Mouse (Mus musculus): ENCODE measurements around the gene Sptssa. TPM values are rescaled to one million over a fixed set of nuclear protein-coding genes. Genes with fewer than 3 reads are reported as not detected.

Sptssa gene
- polyA plus RNA-seq, 1 experiment from 2014 or later, result 163 TPM

GRCm38 (mm10) chr12:54598358-54598757, 58.0 kb downstream of the Sptssa start:
- Histone ChIP-seq H3K27me3 (ENCODE audit: poor library complexity, severe bottlenecking) (no peaks in the 10 kb centered on the region), H3K4me3 (no peak overlapping the region), H3K36me3 (replicated peaks) (no peaks in the 10 kb centered on the region), H3K4me1 (no peaks in the 10 kb centered on the region), H3K9me3 (peaks cover 14% of the 10 kb centered on the region), H3K27ac (no peak overlapping the region)
- DNase-seq (ENCODE audit: extremely low spot score, low spot score), result no peak
- WGBS, result 97% methylated on average over 3 of the region's 3 CpGs

- 84% methylated on average over 4 of the region's 4 CpGs for WGBS
- no peaks in the 10 kb centered on the region for H3K36me3 ChIP-seq (replicated peaks)
- H3K9me3 ChIP-seq, result peaks cover 14% of the 10 kb centered on the region
- no peak overlapping the region for H3K27ac ChIP-seq
- H3K27me3 ChIP-seq (ENCODE audit: poor library complexity, severe bottlenecking), result no peaks in the 10 kb centered on the region
- no peak for DNase-seq (ENCODE audit: extremely low spot score, low spot score)
- no peak overlapping the region for H3K4me3 ChIP-seq
- no peaks in the 10 kb centered on the region for H3K4me1 ChIP-seq
These were observed 59.7 kb downstream of the Sptssa start for GRCm38 (mm10) chr12:54596715-54597114.

MicroRNAs encoded within 50 kb of the gene (microRNA counts, 519-probe panel; counts per million panel counts)
- 341 counts per million, percentile 65 among the panel's probes with 10 or more counts for microRNA mmu-miR-1892

Small RNAs within 50 kb of the gene (microRNA-seq; reads per million reads assigned to microRNA genes)
- not detected for gene Mir1892

Other genes with a start within 250 kb of the Sptssa start
- 69.7 and 74.0 TPM in 2 replicates for gene Eapp, start 39.3 kb upstream of the Sptssa start, polyA plus RNA-seq (2016; fragmentation: Nextera tagmentation; extraction: Ambion mirVana)
- 188 and 196 TPM in 2 replicates for gene Snx6, start 139.1 kb upstream of the Sptssa start, polyA plus RNA-seq (2016; fragmentation: Nextera tagmentation; extraction: Ambion mirVana)
- 198 and 200 TPM in 2 replicates for gene Cfl2, start 206.3 kb upstream of the Sptssa start, polyA plus RNA-seq (2016; fragmentation: Nextera tagmentation; extraction: Ambion mirVana)

Data from forebrain, embryonic 10.5 days (tissue).